Comparison of ENCODE assay signal across 9 mouse cellular contexts in genomic region chr1:128803433-128804060, GRCm38 (mm10).
DNase-seq lines count a peak whose midpoint lies in the region; ATAC-seq lines count a peak whose summit lies in the region.
"Had no signal": no experiment of that assay in that cellular context is flagged by ENCODE, and none has a peak within 500 bp of the region (broad histone marks: within the 10 kb centered on the region; RNA-seq: fewer than 3 reads in every experiment).

No protein-coding gene starts in this region.

- H3K27ac ChIP-seq in kidney, embryonic 15.5 days, result peak overlapping the region; percentile 68
- peak overlapping the region; percentile 4 for H3K27ac ChIP-seq in embryonic facial prominence, embryonic 13.5 days

- H3K4me2 ChIP-seq in kidney, embryonic 15.5 days, result 0 out of 2 replicates have a peak overlapping the region, but pooled peaks have one; percentile 8
- H3K4me2 ChIP-seq in embryonic facial prominence, embryonic 13.5 days, result peak overlapping the region; percentile 2; the same call in 1 of the 2 replicates

- no peaks in the 10 kb centered on the region for H3K36me3 ChIP-seq in kidney, embryonic 15.5 days
- no peaks in the 10 kb centered on the region for H3K36me3 ChIP-seq in embryonic facial prominence, embryonic 13.5 days

- WGBS in kidney, embryonic 15.5 days, result 38% methylated on average over 9 of the region's 9 CpGs
- WGBS in embryonic facial prominence, embryonic 13.5 days, result 34% methylated on average over 9 of the region's 9 CpGs

- H3K4me1 ChIP-seq in kidney, embryonic 15.5 days, result peaks cover 42% of the 10 kb centered on the region
- H3K4me1 ChIP-seq in embryonic facial prominence, embryonic 13.5 days, result peaks cover 12% of the 10 kb centered on the region

- H3K4me3 ChIP-seq in kidney, embryonic 15.5 days (replicated peaks), result no peak overlapping the region
- no peak overlapping the region for H3K4me3 ChIP-seq in embryonic facial prominence, embryonic 13.5 days

- no peaks in the 10 kb centered on the region for H3K9me3 ChIP-seq in kidney, embryonic 15.5 days (replicated peaks)
- H3K9me3 ChIP-seq in embryonic facial prominence, embryonic 13.5 days, result no peaks in the 10 kb centered on the region

- no peak overlapping the region for H3K9ac ChIP-seq in kidney, embryonic 15.5 days
- H3K9ac ChIP-seq in embryonic facial prominence, embryonic 13.5 days, result no peak overlapping the region

- no peak for DNase-seq in kidney, adult 18-20 months
- DNase-seq in heart, postnatal 4 days, result peak; percentile 51
- DNase-seq in lung, postnatal 36 days, result peak; percentile 32
- no peak for DNase-seq in thymus, postnatal 10 days (ENCODE audit: low spot score in 2 of 2)
- DNase-seq in MN1 (ENCODE audit: low spot score), result no peak
- DNase-seq: cerebellum, adult 18-20 months had no signal

- 0 out of 2 replicates have a peak, but pooled peaks cover 8% of the 10 kb centered on the region for H3K27me3 ChIP-seq in kidney, embryonic 15.5 days
- H3K27me3 ChIP-seq in embryonic facial prominence, embryonic 13.5 days, result peaks cover 3% of the 10 kb centered on the region; the same call in 1 of the 2 replicates

- ATAC-seq in kidney, embryonic 15.5 days (replicated peaks; ENCODE audit: low FRiP score), result peak; percentile 73
- peak; percentile 28; the same call in 1 of the 2 replicates for ATAC-seq in embryonic facial prominence, embryonic 13.5 days (ENCODE audit: insufficient number of reproducible peaks, insufficient read depth, low FRiP score, low TSS enrichment, low read depth)
- no peak for ATAC-seq in megakaryocyte progenitor cell, adult 5-6 weeks (replicated peaks; ENCODE audit: poor library complexity)

Comparison
In these comparisons a context has a peak if more than half of its experiments do, and no peak if none do; other contexts are left out.
1. DNase-seq: peak in heart, postnatal 4 days (single experiment) and lung, postnatal 36 days (single experiment); none in kidney, adult 18-20 months (single experiment), thymus, postnatal 10 days (0 of 2) and MN1 (single experiment).